13 mouse cellular contexts compared by ENCODE assay signal in the genomic region with DNA sequence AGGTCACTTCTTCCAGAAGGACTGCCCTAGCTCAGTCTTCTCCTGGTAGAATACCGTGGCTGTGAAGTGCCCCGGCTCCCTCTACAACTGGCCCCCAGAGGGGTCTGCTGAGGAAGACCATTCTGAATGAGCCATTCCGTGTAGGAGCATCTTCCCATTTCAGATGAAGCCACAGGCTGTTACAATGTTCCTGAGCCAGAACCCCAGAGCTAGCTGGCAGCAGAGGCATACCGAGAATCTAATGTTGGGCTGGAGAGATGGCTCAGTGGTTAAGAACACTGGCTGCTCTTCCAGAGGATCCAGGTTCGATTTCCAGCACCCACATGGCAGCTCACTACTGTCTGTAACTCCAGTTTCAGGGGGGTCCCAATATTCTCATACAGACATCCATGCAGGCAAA.
DNase-seq lines count a peak whose midpoint lies in the region.
"Had no signal": no experiment of that assay in that cellular context is flagged by ENCODE, and none has a peak within 500 bp of the region (broad histone marks: within the 10 kb centered on the region; RNA-seq: fewer than 3 reads in every experiment).

No protein-coding gene starts in this region.

- peak; percentile 63 to 68 for DNase-seq in cerebellum, postnatal 10 days
- no peak for DNase-seq in cerebellum, postnatal 14 days
- DNase-seq: adrenal gland, adult 2 months; adrenal gland, adult 8-10 months; adrenal gland, postnatal 10 days; adrenal gland, postnatal 14 days; adrenal gland, postnatal 25 days; adrenal gland, postnatal 36 days; B cell, adult 2 months; cerebellum, adult 11 months; cerebellum, adult 11-12 months; cerebellum, adult 18-20 months; cerebellum, adult 2 months had no signal

Comparison
In these comparisons a context has a peak if more than half of its experiments do, and no peak if none do; other contexts are left out.
1. DNase-seq: peak in cerebellum, postnatal 10 days (2 of 2); none in cerebellum, postnatal 14 days (0 of 2).